Mouse (Mus musculus): ENCODE data around the gene BC049715. TPM values are rescaled to one million over a fixed set of nuclear protein-coding genes. Genes with fewer than 3 reads are reported as not detected.
A peak's percentile ranks its signal among the peaks of the same experiment; 100 is the strongest.
"Not testable (repeated sequence)": the region's sequence is repeated elsewhere in the genome, so short reads cannot be mapped to it uniquely, and the experiment has no call there.

Gene BC049715
- polyA plus RNA-seq, 1 experiment from 2014 or later: 1.2 TPM

- ATAC-seq (ENCODE audit: extremely low read depth, insufficient number of reproducible peaks, low FRiP score, low TSS enrichment): no peak
- H3K36me3 ChIP-seq: peaks cover 12% of the 10 kb centered on the region
- 67% methylated on average over 5 of the region's 5 CpGs for WGBS
These were observed 41.5 kb downstream of the BC049715 start for GRCm38 (mm10) chr6:136868921-136869320.

DNA sequence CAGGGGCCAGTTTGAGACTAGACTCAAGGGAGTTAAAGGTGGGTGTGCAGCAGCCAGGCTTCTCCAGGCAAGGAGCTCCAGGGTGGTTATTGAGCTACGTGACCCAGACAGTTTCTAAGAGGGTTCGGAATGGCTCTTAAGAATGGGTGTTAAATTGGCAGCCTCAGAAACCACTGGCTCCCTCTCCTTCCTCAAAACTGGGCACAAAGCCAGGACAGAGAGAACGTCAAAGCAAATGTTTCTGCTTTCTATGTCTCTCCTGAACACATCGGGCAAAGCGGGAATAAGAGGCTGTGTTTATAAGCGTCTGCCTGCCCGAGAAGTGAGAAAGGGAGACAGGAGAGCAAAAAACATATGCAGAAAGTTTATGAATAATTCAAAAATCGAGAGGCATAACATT, 47.2 kb downstream of the BC049715 start:
- H3K4me2 ChIP-seq: peak overlapping the region; percentile 65
- H3K9me3 ChIP-seq: no peaks in the 10 kb centered on the region
- 16% methylated on average over 8 of the region's 8 CpGs for WGBS
- peak overlapping the region; percentile 55 for H3K4me3 ChIP-seq
- H3K27ac ChIP-seq (replicated peaks): peak overlapping the region; percentile 75
- H3K27me3 ChIP-seq (replicated peaks): no peaks in the 10 kb centered on the region
- H3K36me3 ChIP-seq: peaks cover 12% of the 10 kb centered on the region
- peaks cover 28% of the 10 kb centered on the region for H3K4me1 ChIP-seq
- peak overlapping the region; percentile 75 for H3K9ac ChIP-seq
- no peak for ATAC-seq (ENCODE audit: extremely low read depth, insufficient number of reproducible peaks, low FRiP score, low TSS enrichment)

More at GRCm38 (mm10) chr6:136868921-136869320, 41.5 kb downstream of the BC049715 start:
- H3K9ac ChIP-seq: no peak overlapping the region
- no peak overlapping the region for H3K27ac ChIP-seq (replicated peaks)
- no peak overlapping the region for H3K4me3 ChIP-seq
- no peak overlapping the region for H3K4me2 ChIP-seq
- H3K9me3 ChIP-seq: no peaks in the 10 kb centered on the region
- H3K4me1 ChIP-seq: peaks cover 7% of the 10 kb centered on the region; the same call in 1 of the 2 replicates
- no peaks in the 10 kb centered on the region for H3K27me3 ChIP-seq (replicated peaks)

DNA sequence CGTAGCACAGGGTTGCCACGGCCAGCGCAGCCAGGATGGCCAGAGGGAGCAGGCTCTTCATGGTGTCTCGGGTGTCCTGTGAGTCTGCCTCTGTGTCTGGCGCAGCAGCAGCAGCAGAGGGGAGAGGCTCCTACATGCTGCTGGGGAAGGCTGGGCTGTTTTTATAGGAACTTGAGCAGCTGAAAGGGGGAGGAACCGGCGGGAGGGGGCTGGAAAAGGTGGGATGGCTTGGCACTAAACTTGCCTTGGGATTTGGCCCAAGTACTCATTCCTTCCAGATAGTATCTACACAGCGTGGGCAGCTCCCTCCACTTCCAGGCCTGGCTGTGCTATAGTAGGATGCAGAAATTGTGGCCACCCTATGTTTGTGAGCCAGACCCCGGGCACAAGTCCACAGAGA, 48.2 kb downstream of the BC049715 start, which contains the start of gene Mgp:
TSS of gene Mgp (minus strand) at position 154 of the 400 bp plus-strand sequence.
- Histone ChIP-seq H3K9me3 (no peaks in the 10 kb centered on the region), H3K4me2 (peak within 1 kb of the TSS; percentile 65), H3K27ac (replicated peaks) (peak within 1 kb of the TSS; percentile 85), H3K9ac (peak within 1 kb of the TSS; percentile 85), H3K4me1 (peaks cover 28% of the 10 kb centered on the region), H3K4me3 (peak within 1 kb of the TSS; percentile 55), H3K36me3 (peaks cover 12% of the 10 kb centered on the region), H3K27me3 (replicated peaks) (no peaks in the 10 kb centered on the region)
- ATAC-seq (ENCODE audit: extremely low read depth, insufficient number of reproducible peaks, low FRiP score, low TSS enrichment): peak; percentile 35; the same call in 1 of the 2 replicates
- WGBS: 18% methylated on average over 9 of the region's 9 CpGs

DNA sequence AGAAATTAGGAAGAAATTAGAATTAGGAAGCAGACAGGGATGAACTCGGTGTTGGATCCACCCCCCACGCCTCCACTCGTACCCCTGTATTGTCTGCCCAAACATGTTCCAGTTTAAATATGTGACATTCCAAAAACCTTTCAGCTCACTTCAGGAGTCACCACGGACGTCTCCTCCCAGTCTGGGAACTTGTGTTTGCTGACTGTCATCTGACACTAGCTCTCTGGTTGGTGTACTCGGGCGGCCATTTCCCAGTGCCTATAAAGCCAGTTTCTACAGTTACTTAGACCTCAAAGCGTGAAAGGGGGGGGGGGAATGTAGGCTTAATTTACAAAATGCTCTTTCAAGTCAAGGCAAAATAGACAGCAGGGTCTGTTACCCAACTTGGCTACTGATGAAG, 54.3 kb downstream of the BC049715 start:
- Histone ChIP-seq H3K4me1 (no peaks in the 10 kb centered on the region), H3K27me3 (replicated peaks) (no peaks in the 10 kb centered on the region), H3K9ac (no peak overlapping the region), H3K36me3 (no peaks in the 10 kb centered on the region), H3K9me3 (no peaks in the 10 kb centered on the region), H3K4me2 (no peak overlapping the region), H3K27ac (replicated peaks) (no peak overlapping the region), H3K4me3 (no peak overlapping the region)
- no peak for ATAC-seq (ENCODE audit: extremely low read depth, insufficient number of reproducible peaks, low FRiP score, low TSS enrichment)
- WGBS: 63% methylated on average over 8 of the region's 8 CpGs

DNA sequence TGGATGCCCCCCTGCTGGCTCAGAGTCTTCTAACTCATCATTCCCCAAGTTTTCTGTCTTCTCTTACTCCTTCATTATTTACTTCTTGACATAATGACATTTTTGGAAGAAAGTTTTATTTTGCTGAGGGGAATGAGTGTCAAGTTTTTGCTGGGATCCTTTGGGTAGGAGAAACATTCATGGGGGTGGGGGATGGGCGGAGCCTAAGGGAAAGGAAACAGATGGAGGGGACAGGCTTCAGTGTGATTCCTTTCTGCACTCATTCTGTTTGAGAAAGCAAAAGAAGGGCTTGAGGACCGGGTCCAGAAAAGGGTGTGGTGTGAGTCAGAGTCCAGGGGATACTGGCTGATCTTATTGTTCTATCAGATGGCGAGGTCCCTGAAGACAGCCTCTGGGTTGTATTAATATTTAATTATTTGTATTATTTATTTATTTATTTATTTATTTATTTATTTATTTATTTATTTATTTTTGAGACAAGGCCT, 56.0 kb downstream of the BC049715 start:
- Histone ChIP-seq H3K9me3 (no peaks in the 10 kb centered on the region), H3K4me1 (peaks cover 13% of the 10 kb centered on the region), H3K27me3 (replicated peaks) (no peaks in the 10 kb centered on the region), H3K27ac (replicated peaks) (no peak overlapping the region), H3K9ac (no peak overlapping the region), H3K36me3 (no peaks in the 10 kb centered on the region), H3K4me3 (no peak overlapping the region), H3K4me2 (no peak overlapping the region)
- no peak for ATAC-seq (ENCODE audit: extremely low read depth, insufficient number of reproducible peaks, low FRiP score, low TSS enrichment)
- WGBS: 72% methylated on average over 3 of the region's 3 CpGs

- WGBS: 89% methylated on average over 6 of the region's 6 CpGs
- Histone ChIP-seq H3K4me1 (peaks cover 13% of the 10 kb centered on the region), H3K4me3 (no peak overlapping the region), H3K27me3 (replicated peaks) (no peaks in the 10 kb centered on the region), H3K4me2 (no peak overlapping the region), H3K9ac (no peak overlapping the region), H3K36me3 (no peaks in the 10 kb centered on the region), H3K27ac (replicated peaks) (no peak overlapping the region), H3K9me3 (no peaks in the 10 kb centered on the region)
- ATAC-seq (ENCODE audit: extremely low read depth, insufficient number of reproducible peaks, low FRiP score, low TSS enrichment): no peak
These were observed 56.5 kb downstream of the BC049715 start for GRCm38 (mm10) chr6:136883961-136884360.

DNA sequence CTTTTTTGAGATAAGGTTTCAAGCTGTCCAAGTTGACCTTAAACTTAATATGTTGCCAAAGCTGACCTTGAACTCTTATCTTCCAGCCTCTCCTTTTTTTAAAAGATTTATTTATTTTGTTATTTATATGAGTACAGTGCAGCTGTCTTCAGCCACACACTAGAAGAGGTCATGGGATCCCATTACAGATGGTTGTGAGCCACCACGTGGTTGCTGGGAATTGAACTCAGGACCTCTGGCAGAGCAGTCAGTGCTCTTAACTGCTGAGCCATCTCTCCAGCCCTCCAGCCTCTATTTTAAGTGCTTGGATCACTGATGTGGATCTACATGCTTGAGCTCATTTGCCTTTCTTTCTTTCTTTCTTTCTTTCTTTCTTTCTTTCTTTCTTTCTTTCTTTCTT, 57.3 kb downstream of the BC049715 start:
- not testable (repeated sequence) for H3K4me2 ChIP-seq; H3K27me3 ChIP-seq (replicated peaks); H3K4me3 ChIP-seq; H3K9me3 ChIP-seq; H3K36me3 ChIP-seq; ATAC-seq (ENCODE audit: extremely low read depth, insufficient number of reproducible peaks, low FRiP score, low TSS enrichment); H3K27ac ChIP-seq (replicated peaks); H3K9ac ChIP-seq
- peaks cover 20% of the 10 kb centered on the region for H3K4me1 ChIP-seq
- WGBS: 47% methylated on average over 1 of the region's 1 CpGs

- no peaks in the 10 kb centered on the region for H3K36me3 ChIP-seq
- peak; percentile 71; the same call in 1 of the 2 replicates for ATAC-seq (ENCODE audit: extremely low read depth, insufficient number of reproducible peaks, low FRiP score, low TSS enrichment)
- no peak overlapping the region for H3K4me3 ChIP-seq
- no peak overlapping the region for H3K4me2 ChIP-seq
- 25% methylated on average over 9 of the region's 9 CpGs for WGBS
- peak overlapping the region; percentile 79 for H3K27ac ChIP-seq (replicated peaks)
- H3K9me3 ChIP-seq: no peaks in the 10 kb centered on the region
- H3K4me1 ChIP-seq: peaks cover 29% of the 10 kb centered on the region
- no peak overlapping the region for H3K9ac ChIP-seq
- no peaks in the 10 kb centered on the region for H3K27me3 ChIP-seq (replicated peaks)
These were observed 60.4 kb downstream of the BC049715 start for GRCm38 (mm10) chr6:136887854-136888253.

- H3K4me3 ChIP-seq: no peak overlapping the region
- no peak overlapping the region for H3K4me2 ChIP-seq
- H3K27ac ChIP-seq (replicated peaks): peak overlapping the region; percentile 59
- WGBS: 82% methylated on average over 6 of the region's 6 CpGs
- H3K4me1 ChIP-seq: peaks cover 32% of the 10 kb centered on the region
- no peak overlapping the region for H3K9ac ChIP-seq
- no peaks in the 10 kb centered on the region for H3K9me3 ChIP-seq
- ATAC-seq (ENCODE audit: extremely low read depth, insufficient number of reproducible peaks, low FRiP score, low TSS enrichment): no peak
- H3K36me3 ChIP-seq: no peaks in the 10 kb centered on the region
- H3K27me3 ChIP-seq (replicated peaks): no peaks in the 10 kb centered on the region
These were observed 61.6 kb downstream of the BC049715 start for GRCm38 (mm10) chr6:136889067-136889466.

DNA sequence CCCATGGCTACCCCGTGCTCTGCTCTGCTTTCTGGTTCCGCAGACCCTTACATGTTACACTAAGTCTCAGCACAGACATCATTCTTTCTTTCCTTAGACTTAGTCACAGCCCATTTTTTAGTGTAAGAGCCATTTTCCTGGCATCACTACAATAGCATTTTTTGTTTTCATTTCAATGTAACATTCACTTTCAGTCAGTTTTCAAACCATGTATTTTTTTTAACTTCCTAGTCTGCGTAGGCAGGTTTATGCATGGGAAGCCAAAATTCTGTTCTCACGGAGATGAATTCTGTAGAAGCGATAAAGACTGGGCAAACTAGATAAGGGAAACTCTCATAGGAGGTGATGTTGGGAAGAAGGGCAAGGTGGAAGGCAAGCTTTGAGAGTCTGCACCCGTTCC, 62.1 kb downstream of the BC049715 start:
- H3K27ac ChIP-seq (replicated peaks): peak overlapping the region; percentile 59
- peaks cover 35% of the 10 kb centered on the region for H3K4me1 ChIP-seq
- no peak overlapping the region for H3K4me2 ChIP-seq
- ATAC-seq (ENCODE audit: extremely low read depth, insufficient number of reproducible peaks, low FRiP score, low TSS enrichment): no peak
- H3K27me3 ChIP-seq (replicated peaks): no peaks in the 10 kb centered on the region
- H3K9ac ChIP-seq: no peak overlapping the region
- H3K4me3 ChIP-seq: no peak overlapping the region
- WGBS: 70% methylated on average over 6 of the region's 6 CpGs
- H3K36me3 ChIP-seq: no peaks in the 10 kb centered on the region
- H3K9me3 ChIP-seq: no peaks in the 10 kb centered on the region

Measured in heart, embryonic 13.5 days (tissue).